Mouse (Mus musculus): ENCODE data around the gene Amelx. TPM values are rescaled to one million over a fixed set of nuclear protein-coding genes. Genes with fewer than 3 reads are reported as not detected.

Amelx gene
- total and polyA plus RNA-seq, 3 experiments: not detected

GRCm38 (mm10) chrX:169158385-169158784, 28.6 kb downstream of the Amelx start (continued):
- TF ChIP-seq MEF2A (IDR thresholded peaks at IDR 0.05; ENCODE audit: extremely low read depth, insufficient replicate concordance, low read depth, low read length, poor library complexity, severe bottlenecking) (no peak), ZMIZ1 (IDR thresholded peaks at IDR 0.05; ENCODE audit: low read depth, low read length) (no peak), MYB (IDR thresholded peaks at IDR 0.05; ENCODE audit: low read depth, low read length) (0 out of 2 replicates have a peak, but pooled peaks have one; percentile 15), HCFC1 (IDR thresholded peaks at IDR 0.05; ENCODE audit: low read depth, low read length) (no peak), E2F4 (IDR thresholded peaks at IDR 0.05; ENCODE audit: borderline replicate concordance, low read depth, low read length) (no peak), TCF12 (IDR thresholded peaks at IDR 0.05; ENCODE audit: low read depth, low read length) (peak; percentile 92), KAT2A (conservative IDR thresholded peaks at IDR 0.05; ENCODE audit: low read depth, low read length) (no peak), CHD1 (IDR thresholded peaks at IDR 0.05; ENCODE audit: low read depth, low read length) (no peak), USF2 (IDR thresholded peaks at IDR 0.05; ENCODE audit: borderline replicate concordance in 1 of 2, insufficient read depth in 1 of 2, low read depth in 1 of 2, low read length in 2 of 2) (no peak), ETS1 (IDR thresholded peaks at IDR 0.05; ENCODE audit: low read depth, low read length) (peak; percentile 90)

- no peaks in the 10 kb centered on the region for H3K27me3 ChIP-seq (ENCODE audit: control insufficient read depth in 1 of 2, insufficient read depth in 2 of 2, low read length in 2 of 2)
- H3K79me2 ChIP-seq (ENCODE audit: control insufficient read depth, insufficient read depth, low read length, poor library complexity): no peaks in the 10 kb centered on the region
- TF ChIP-seq POLR2AphosphoS2 (IDR thresholded peaks at IDR 0.05; ENCODE audit: low read length) (no peak), EP300 (IDR thresholded peaks at IDR 0.05; ENCODE audit: low read depth in 1 of 2, low read length in 2 of 2) (peak in 1 of 2 experiments; percentile 19; a peak in 1 of 4 replicates)
- H3K9me3 ChIP-seq (replicated peaks; ENCODE audit: insufficient read depth, low read length): no peaks in the 10 kb centered on the region
- H3K4me3 ChIP-seq (ENCODE audit: control insufficient read depth in 1 of 2, insufficient read depth in 1 of 2, low read depth in 2 of 2, low read length in 2 of 2): no peak overlapping the region
- H3K9ac ChIP-seq (ENCODE audit: control insufficient read depth, low read depth, low read length, poor library complexity, severe bottlenecking): no peak overlapping the region
- H3K4me1 ChIP-seq (ENCODE audit: control insufficient read depth in 1 of 2, insufficient read depth in 2 of 2, low read length in 2 of 2): peaks cover 7 to 12% of the 10 kb centered on the region in 2 experiments
- peak; percentile 26 for DNase-seq (ENCODE audit: low read depth, low spot score)
- H3K27ac ChIP-seq (ENCODE audit: control insufficient read depth, low read depth, low read length): no peak overlapping the region
- H3K36me3 ChIP-seq (ENCODE audit: control insufficient read depth in 1 of 2, insufficient read depth in 2 of 2, low read length in 2 of 2): peaks cover 0 to 13% of the 10 kb centered on the region in 2 experiments; a peak in 2 of 4 replicates
These were observed 33.2 kb downstream of the Amelx start for GRCm38 (mm10) chrX:169153805-169154204.

- no peaks in the 10 kb centered on the region for H3K9me3 ChIP-seq (replicated peaks; ENCODE audit: insufficient read depth, low read length)
- H3K36me3 ChIP-seq (ENCODE audit: control insufficient read depth in 1 of 2, insufficient read depth in 2 of 2, low read length in 2 of 2): no peaks in the 10 kb centered on the region
- TF ChIP-seq ZC3H11A (IDR thresholded peaks at IDR 0.05; ENCODE audit: low read depth, low read length) (no peak), MAX (IDR thresholded peaks at IDR 0.05; ENCODE audit: low read length) (no peak), GATA1 (IDR thresholded peaks at IDR 0.05; ENCODE audit: low read depth, low read length) (no peak), ELF1 (IDR thresholded peaks at IDR 0.05; ENCODE audit: low read depth, low read length) (no peak), ZKSCAN1 (IDR thresholded peaks at IDR 0.05; ENCODE audit: low read depth, low read length) (no peak), NELFE (IDR thresholded peaks at IDR 0.05; ENCODE audit: low read depth, low read length) (no peak)
- no peak overlapping the region for H3K4me3 ChIP-seq (ENCODE audit: control insufficient read depth in 1 of 2, insufficient read depth in 1 of 2, low read depth in 2 of 2, low read length in 2 of 2)
- H3K27ac ChIP-seq (ENCODE audit: control insufficient read depth, low read depth, low read length): no peak overlapping the region
- H3K4me1 ChIP-seq (ENCODE audit: control insufficient read depth in 1 of 2, insufficient read depth in 2 of 2, low read length in 2 of 2): no peaks in the 10 kb centered on the region
- H3K79me2 ChIP-seq (ENCODE audit: control insufficient read depth, insufficient read depth, low read length, poor library complexity): no peaks in the 10 kb centered on the region
- H3K9ac ChIP-seq (ENCODE audit: control insufficient read depth, low read depth, low read length, poor library complexity, severe bottlenecking): no peak overlapping the region
- H3K27me3 ChIP-seq (ENCODE audit: control insufficient read depth in 1 of 2, insufficient read depth in 2 of 2, low read length in 2 of 2): no peaks in the 10 kb centered on the region
- no peak for DNase-seq (ENCODE audit: low read depth, low spot score)
These were observed 46.5 kb downstream of the Amelx start for GRCm38 (mm10) chrX:169140467-169140866.

Data from MEL (cell line).